Mouse (Mus musculus) activated CD4-positive, CD25-positive, alpha-beta regulatory T cell, adult 9 weeks (primary cell): Measurements from ENCODE around the gene Dok1. TPM values are rescaled to one million over a fixed set of nuclear protein-coding genes. Genes with fewer than 3 reads are reported as not detected.

Experiments
- polyA plus RNA-seq: library from polyadenylated mRNA; unstranded; fragments of 100-300 nt; shearing (Covaris generic); gene quantifications from one replicate; pipeline ENCODE4 v1.2.1, GENCODE M21; 2017

Gene Dok1
- polyA plus RNA-seq: 56.5 TPM

GRCm38 (mm10) chr6:83033249-83034185, at the start of gene Dok1, which contains the start of gene Loxl3:
TSS of gene Dok1 (minus strand) at chr6:83033471.
TSS of gene Loxl3 (plus strand) at chr6:83034173.

GRCm38 (mm10) chr6:83077630-83078323, 44.5 kb upstream of the Dok1 start, which contains the start of gene Pcgf1:
TSS of gene Pcgf1 (plus strand) at chr6:83077869.

GRCm38 (mm10) chr6:83070247-83070310, 36.8 kb upstream of the Dok1 start, which contains the start of gene Tlx2:
TSS of gene Tlx2 (minus strand) at chr6:83070293.

GRCm38 (mm10) chr6:83057790-83058189, 24.5 kb upstream of the Dok1 start, which contains the start of gene Dqx1:
TSS of gene Dqx1 (plus strand) at chr6:83057844.

GRCm38 (mm10) chr6:83054871-83055431, 21.7 kb upstream of the Dok1 start, which contains the start of gene Htra2:
TSS of gene Htra2 (minus strand) at chr6:83055273.

GRCm38 (mm10) chr6:83054074-83054851, 21.0 kb upstream of the Dok1 start, which contains the start of gene Aup1:
TSS of gene Aup1 (plus strand) at chr6:83054521.

Other genes starting within 250 kb of the Dok1 start
- gene Sema4f, start 93.7 kb downstream of the Dok1 start, polyA plus RNA-seq: 3.6 TPM
- gene M1ap, start 86.6 kb downstream of the Dok1 start, polyA plus RNA-seq: 0.64 TPM
- 0.32 TPM for gene Loxl3, start 702 bp upstream of the Dok1 start, polyA plus RNA-seq
- 472 TPM for gene Aup1, start 21.1 kb upstream of the Dok1 start, polyA plus RNA-seq
- gene Htra2, start 21.8 kb upstream of the Dok1 start, polyA plus RNA-seq: 67.6 TPM
- 4.9 TPM for gene Dqx1, start 24.4 kb upstream of the Dok1 start, polyA plus RNA-seq
- gene Tlx2, start 36.8 kb upstream of the Dok1 start, polyA plus RNA-seq: not detected
- 32.7 TPM for gene Pcgf1, start 44.4 kb upstream of the Dok1 start, polyA plus RNA-seq
- gene Lbx2, start 52.9 kb upstream of the Dok1 start, polyA plus RNA-seq: not detected
- gene Ccdc142, start 68.1 kb upstream of the Dok1 start, polyA plus RNA-seq: 5.2 TPM
- gene Gm42688, start 68.1 kb upstream of the Dok1 start, polyA plus RNA-seq: 5.8 TPM
- gene Mrpl53, start 75.6 kb upstream of the Dok1 start, polyA plus RNA-seq: 65.4 TPM
- 3.9 TPM for gene Mogs, start 82.0 kb upstream of the Dok1 start, polyA plus RNA-seq
- gene Wbp1, start 88.1 kb upstream of the Dok1 start, polyA plus RNA-seq: 71.7 TPM
- 13.0 TPM for gene Ino80b, start 92.0 kb upstream of the Dok1 start, polyA plus RNA-seq
- 0.92 TPM for gene Rtkn, start 102.0 kb upstream of the Dok1 start, polyA plus RNA-seq
- gene Wdr54, start 122.9 kb upstream of the Dok1 start, polyA plus RNA-seq: 1.9 TPM
- not detected for gene 1700003E16Rik, start 122.9 kb upstream of the Dok1 start, polyA plus RNA-seq
- 86.5 TPM for gene Dctn1, start 132.4 kb upstream of the Dok1 start, polyA plus RNA-seq
- gene Slc4a5, start 186.4 kb upstream of the Dok1 start, polyA plus RNA-seq: 0.87 TPM